Mouse (Mus musculus): ENCODE measurements around the gene Cmas. TPM values are rescaled to one million over a fixed set of nuclear protein-coding genes. Genes with fewer than 3 reads are reported as not detected.

Cmas gene
- polyA plus RNA-seq, 1 experiment from 2014 or later = 94.4 TPM

GRCm38 (mm10) chr6:142792241-142792968 is 35.9 kb downstream of the Cmas start:
- DNase-seq (ENCODE audit: low spot score) = peak; percentile 36

- DNase-seq (ENCODE audit: low spot score) = no peak
Measured at GRCm38 (mm10) chr6:142793468-142793867, 37.0 kb downstream of the Cmas start.

- no peak for DNase-seq (ENCODE audit: low spot score)
Measured at GRCm38 (mm10) chr6:142795087-142795486, 38.6 kb downstream of the Cmas start.

- no peak for DNase-seq (ENCODE audit: low spot score)
Measured at GRCm38 (mm10) chr6:142795655-142796441, 39.4 kb downstream of the Cmas start.

GRCm38 (mm10) chr6:142797996-142798395 is 41.5 kb downstream of the Cmas start:
- no peak for DNase-seq (ENCODE audit: low spot score)

- no peak for DNase-seq (ENCODE audit: low spot score)
Measured at GRCm38 (mm10) chr6:142798837-142799236, 42.4 kb downstream of the Cmas start.

GRCm38 (mm10) chr6:142799704-142800374 is 43.4 kb downstream of the Cmas start:
- no peak for DNase-seq (ENCODE audit: low spot score)

GRCm38 (mm10) chr6:142801687-142802086 is 45.2 kb downstream of the Cmas start:
- no peak for DNase-seq (ENCODE audit: low spot score)

GRCm38 (mm10) chr6:142802617-142803525 is 46.4 kb downstream of the Cmas start:
- no peak for DNase-seq (ENCODE audit: low spot score)

- no peak for DNase-seq (ENCODE audit: low spot score)
Measured at GRCm38 (mm10) chr6:142804402-142804801, 47.9 kb downstream of the Cmas start, which contains the start of gene Sult6b2. TSS of gene Sult6b2 (minus strand) at chr6:142804502.

GRCm38 (mm10) chr6:142806326-142806725 is 49.8 kb downstream of the Cmas start:
- no peak for DNase-seq (ENCODE audit: low spot score)

- no peak for DNase-seq (ENCODE audit: low spot score)
Measured at GRCm38 (mm10) chr6:142809373-142810098, 53.0 kb downstream of the Cmas start.

- DNase-seq (ENCODE audit: low spot score) = no peak
Measured at GRCm38 (mm10) chr6:142810239-142810638, 53.8 kb downstream of the Cmas start.

- DNase-seq (ENCODE audit: low spot score) = no peak
Measured at GRCm38 (mm10) chr6:142812969-142813368, 56.5 kb downstream of the Cmas start.

GRCm38 (mm10) chr6:142814011-142814410 is 57.5 kb downstream of the Cmas start:
- DNase-seq (ENCODE audit: low spot score) = no peak

- peak; percentile 91 for DNase-seq (ENCODE audit: low spot score)
Measured at GRCm38 (mm10) chr6:142814495-142814921, 58.0 kb downstream of the Cmas start.

GRCm38 (mm10) chr6:142815513-142815912 is 59.0 kb downstream of the Cmas start:
- DNase-seq (ENCODE audit: low spot score) = no peak

- DNase-seq (ENCODE audit: low spot score) = no peak
Measured at GRCm38 (mm10) chr6:142818306-142818705, 61.8 kb downstream of the Cmas start.

GRCm38 (mm10) chr6:142823008-142823787 is 66.7 kb downstream of the Cmas start:
- no peak for DNase-seq (ENCODE audit: low spot score)

Data from thymus, postnatal 0 days (tissue).